8 mouse cellular contexts compared by ENCODE assay signal in the genomic region with DNA sequence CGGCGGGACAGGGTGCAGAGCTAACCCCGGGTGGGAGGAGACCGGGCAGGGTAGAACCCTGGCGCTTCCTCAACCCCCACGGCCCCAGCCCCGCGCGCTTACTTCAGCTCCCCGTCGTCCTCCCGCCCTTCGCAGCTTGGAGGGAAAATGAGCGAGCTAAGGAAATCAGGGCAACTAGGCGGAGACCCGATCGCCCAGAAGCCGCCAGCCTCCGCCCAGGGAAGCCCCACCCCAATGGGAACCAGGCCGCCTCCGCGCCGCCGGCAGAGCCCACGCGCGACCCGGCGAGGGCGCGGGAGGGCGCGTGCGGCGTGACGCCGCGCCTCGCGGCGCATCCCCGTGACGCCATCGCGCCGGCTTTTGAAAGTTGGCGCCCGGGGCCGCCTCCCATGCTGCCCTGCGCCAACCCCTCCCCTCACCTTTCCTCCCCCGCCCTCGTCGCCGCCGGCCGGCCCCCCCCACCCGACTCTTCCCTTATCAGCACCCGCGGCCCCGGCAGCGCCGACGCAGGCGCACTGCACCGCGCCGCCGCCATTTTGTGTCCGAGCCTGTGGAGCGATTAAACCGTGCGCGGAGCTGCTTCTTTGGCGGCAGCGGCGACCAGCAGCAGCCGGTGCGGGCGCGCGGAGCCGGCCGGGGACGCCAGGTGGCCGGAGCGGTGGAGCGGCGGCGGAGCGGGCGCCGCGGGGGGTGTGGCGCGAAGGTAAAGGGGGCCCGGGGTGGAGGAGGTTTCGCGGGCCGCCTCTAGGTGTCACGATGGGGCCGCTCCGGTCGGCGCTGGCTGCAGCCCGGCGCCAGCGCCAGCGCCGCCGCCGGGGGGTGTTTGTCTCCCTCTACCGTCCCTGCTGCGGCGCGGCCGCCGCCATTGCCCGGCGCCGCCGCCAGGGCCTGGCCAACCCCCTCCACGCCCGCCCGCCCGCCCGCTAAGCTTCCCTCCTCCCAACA. TPM values are rescaled to one million over a fixed set of nuclear protein-coding genes. Genes with fewer than 3 reads are reported as not detected.
DNase-seq lines count a peak whose midpoint lies in the region; ATAC-seq lines count a peak whose summit lies in the region.

A gene (plus strand): TSS at position 551 of the 945 bp plus-strand sequence.

- peak within 1 kb of the TSS; percentile 89 for H3K4me3 ChIP-seq in hindbrain, embryonic 12.5 days

- peak within 1 kb of the TSS; percentile 100 for H3K27ac ChIP-seq in hindbrain, embryonic 12.5 days

- peak; percentile 96 for DNase-seq in Muller cell, postnatal 12 days (ENCODE audit: inconsistent ontology term)
- DNase-seq in cerebellum, adult 9-11 months: peak; percentile 94
- DNase-seq in frontal cortex, postnatal 10 days (ENCODE audit: low spot score in 2 of 2): peak; percentile 85 to 90
- peak; percentile 78 to 91 for DNase-seq in layer of hippocampus, postnatal 25 days (ENCODE audit: extremely low spot score in 1 of 2, low spot score in 1 of 2)
- DNase-seq in lung, postnatal 25 days (ENCODE audit: low spot score): peak; percentile 89
- peak; percentile 94 for DNase-seq in retina, embryonic 14.5 days (ENCODE audit: low spot score)
- peak; percentile 97 for DNase-seq in thymus, postnatal 4 days

- H3K9me3 ChIP-seq in hindbrain, embryonic 12.5 days (replicated peaks): no peaks in the 10 kb centered on the region

- no peaks in the 10 kb centered on the region for H3K36me3 ChIP-seq in hindbrain, embryonic 12.5 days

- H3K9ac ChIP-seq in hindbrain, embryonic 12.5 days: peak within 1 kb of the TSS; percentile 99

- peak within 1 kb of the TSS; percentile 97 for H3K4me2 ChIP-seq in hindbrain, embryonic 12.5 days (replicated peaks)

- WGBS in hindbrain, embryonic 12.5 days: under 1% methylated on average over 95 of the region's 126 CpGs

- H3K4me1 ChIP-seq in hindbrain, embryonic 12.5 days: peaks cover 27% of the 10 kb centered on the region

- H3K27me3 ChIP-seq in hindbrain, embryonic 12.5 days: no peaks in the 10 kb centered on the region

- peak; percentile 94 for ATAC-seq in hindbrain, embryonic 12.5 days (ENCODE audit: low FRiP score)

RNA-seq across cellular contexts. Expression of the gene that starts here (rescaled TPM):
- 132 and 139 TPM in 2 replicates for polyA plus RNA-seq in hindbrain, embryonic 12.5 days (2016; fragmentation: Nextera tagmentation; extraction: Ambion mirVana)
- 10 to 100 TPM; 63.3 to 71.7 TPM for total RNA-seq in layer of hippocampus, postnatal 25 days (2021)

Comparison
In these comparisons a context has a peak if more than half of its experiments do, and no peak if none do; other contexts are left out.
1. Peak in every context shown above with its lines: DNase-seq, ATAC-seq, H3K4me3 ChIP-seq and H3K27ac ChIP-seq.